Mouse (Mus musculus) adrenal gland, adult 2 months (tissue): ENCODE measurements at regions not wholly inside any gene's neighbourhood (a gene's known extent, or its start where the extent isn't known, plus 50 kb on each side); places are given as distances from the start of the nearest gene placed in this dataset.

Experiments used
- DNase-seq: peaks from one replicate; pipeline ENCODE4 v3.0.0; 2021

- DNase-seq, result peak; percentile 3
Measured at GRCm38 (mm10) chr4:64832882-64833281, 291.1 kb upstream of the Pappa start.

GRCm38 (mm10) chr4:64874521-64874920, 249.5 kb upstream of the Pappa start:
- DNase-seq, result no peak

GRCm38 (mm10) chr4:64876924-64877323, 247.1 kb upstream of the Pappa start:
- DNase-seq, result no peak

GRCm38 (mm10) chr4:64897935-64898334, 226.0 kb upstream of the Pappa start:
- no peak for DNase-seq

- DNase-seq, result peak; percentile 1
Measured at GRCm38 (mm10) chr4:64901091-64901845, 222.7 kb upstream of the Pappa start.

GRCm38 (mm10) chr4:64923751-64924150, 200.2 kb upstream of the Pappa start:
- no peak for DNase-seq

GRCm38 (mm10) chr4:64928553-64928952, 195.4 kb upstream of the Pappa start:
- DNase-seq, result no peak

- DNase-seq, result no peak
Measured at GRCm38 (mm10) chr4:64945547-64945946, 178.4 kb upstream of the Pappa start.

- DNase-seq, result no peak
Measured at GRCm38 (mm10) chr4:64952651-64953050, 171.3 kb upstream of the Pappa start.

- no peak for DNase-seq
Measured at GRCm38 (mm10) chr4:64958843-64959242, 165.1 kb upstream of the Pappa start.

GRCm38 (mm10) chr4:64961796-64962195, 162.2 kb upstream of the Pappa start:
- DNase-seq, result no peak
